In the genomic region with DNA sequence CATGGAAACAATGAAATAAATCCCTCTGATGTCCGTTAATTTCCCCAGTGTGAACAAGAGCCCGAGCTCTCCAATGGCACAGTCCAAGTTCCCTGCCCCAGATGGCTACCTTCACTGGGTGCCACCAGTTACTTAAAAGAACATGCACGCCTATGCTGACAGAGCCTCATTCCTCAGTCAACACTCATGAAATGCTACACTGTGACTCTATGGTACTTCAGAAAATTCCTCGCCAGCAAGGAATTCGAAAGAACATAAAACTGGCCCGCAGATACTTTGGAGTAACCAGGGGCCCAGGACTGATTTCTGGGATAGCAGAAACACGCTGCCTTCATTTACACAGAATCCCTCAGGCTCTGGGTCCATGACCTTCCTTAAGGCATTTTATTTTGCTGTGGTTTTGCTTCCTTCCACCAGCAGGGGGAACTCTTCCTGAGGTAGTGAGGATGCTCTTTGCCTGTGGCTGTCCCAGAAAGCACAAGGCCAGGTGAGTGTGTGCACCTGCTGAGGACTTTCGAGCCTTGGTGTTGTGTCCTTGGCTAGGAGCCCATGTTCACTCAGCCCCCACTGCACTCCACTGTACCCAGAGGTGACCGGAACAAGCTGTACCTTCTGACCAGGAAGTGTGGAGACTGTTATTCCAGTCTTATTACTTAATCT, we compare ENCODE assay signal across 8 mouse cellular contexts.
DNase-seq lines count a peak whose midpoint lies in the region.

No protein-coding gene starts in this region.

- H3K4me1 ChIP-seq in heart, embryonic 10.5 days = no peaks in the 10 kb centered on the region

- H3K27me3 ChIP-seq in heart, embryonic 10.5 days (ENCODE audit: insufficient read depth, poor library complexity, severe bottlenecking) = peaks cover 50% of the 10 kb centered on the region

- no peaks in the 10 kb centered on the region for H3K9me3 ChIP-seq in heart, embryonic 10.5 days

- H3K4me3 ChIP-seq in heart, embryonic 10.5 days = no peak overlapping the region

- no peak overlapping the region for H3K27ac ChIP-seq in heart, embryonic 10.5 days

- DNase-seq in 3T3-L1 (ENCODE audit: low read depth, low spot score) = peak; percentile 64
- peak; percentile 26 for DNase-seq in MN1 (ENCODE audit: low spot score)
- peak; percentile 82 to 83 for DNase-seq in cerebellum, postnatal 14 days
- peak; percentile 81 for DNase-seq in heart, embryonic 10.5 days (ENCODE audit: low spot score)
- DNase-seq in kidney, postnatal 36 days = peak; percentile 52 to 74
- peak; percentile 74 for DNase-seq in lung, postnatal 10 days
- DNase-seq in retina, adult 2 months (ENCODE audit: low read depth, low spot score) = peak; percentile 29
- DNase-seq in urinary bladder, postnatal 36 days (ENCODE audit: low spot score in 2 of 2) = peak; percentile 23 to 28

- no peaks in the 10 kb centered on the region for H3K36me3 ChIP-seq in heart, embryonic 10.5 days

- WGBS in heart, embryonic 10.5 days = 68% methylated on average over 9 of the region's 9 CpGs

Comparison
In these comparisons a context has a peak if more than half of its experiments do, and no peak if none do; other contexts are left out.
1. DNase-seq: peak in every context shown above with its lines; median percentile 82 in cerebellum, postnatal 14 days; 81 in heart, embryonic 10.5 days; 74 in lung, postnatal 10 days; 64 in 3T3-L1; 63 in kidney, postnatal 36 days; 29 in retina, adult 2 months; 26 in MN1; 26 in urinary bladder, postnatal 36 days.